Mouse (Mus musculus) cerebellum, adult 9-11 months (tissue): ENCODE results near the gene Slc25a11.
A peak's percentile ranks its signal among the peaks of the same experiment; 100 is the strongest.

Source experiments
- DNase-seq: peaks from one replicate; pipeline ENCODE4 v3.0.0; 2022

The Slc25a11 gene

DNA sequence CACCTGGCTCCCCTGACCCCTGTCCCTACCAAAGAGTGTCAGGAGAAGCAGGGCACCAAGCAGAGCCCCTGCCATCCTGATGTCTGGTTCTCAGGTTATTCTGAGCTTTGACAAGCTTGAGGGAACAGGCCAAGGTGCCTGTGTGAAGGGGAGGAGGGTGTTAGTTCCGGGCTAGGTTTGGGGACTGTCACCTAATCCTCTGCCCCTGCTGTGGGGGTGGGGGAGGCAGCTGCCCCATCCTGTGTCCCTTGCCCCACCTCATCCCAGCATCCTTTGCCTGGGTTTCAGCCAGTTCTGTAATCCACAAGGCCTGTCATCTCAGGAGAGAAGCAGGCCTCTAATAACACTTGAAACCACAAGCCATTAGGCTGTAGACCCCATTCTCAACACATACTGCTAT is 28.2 kb downstream of the Slc25a11 start, which contains the start of gene Chrne:
Chrne (minus strand) TSS at position 116 of the 400 bp plus-strand sequence.
- DNase-seq: no peak

DNA sequence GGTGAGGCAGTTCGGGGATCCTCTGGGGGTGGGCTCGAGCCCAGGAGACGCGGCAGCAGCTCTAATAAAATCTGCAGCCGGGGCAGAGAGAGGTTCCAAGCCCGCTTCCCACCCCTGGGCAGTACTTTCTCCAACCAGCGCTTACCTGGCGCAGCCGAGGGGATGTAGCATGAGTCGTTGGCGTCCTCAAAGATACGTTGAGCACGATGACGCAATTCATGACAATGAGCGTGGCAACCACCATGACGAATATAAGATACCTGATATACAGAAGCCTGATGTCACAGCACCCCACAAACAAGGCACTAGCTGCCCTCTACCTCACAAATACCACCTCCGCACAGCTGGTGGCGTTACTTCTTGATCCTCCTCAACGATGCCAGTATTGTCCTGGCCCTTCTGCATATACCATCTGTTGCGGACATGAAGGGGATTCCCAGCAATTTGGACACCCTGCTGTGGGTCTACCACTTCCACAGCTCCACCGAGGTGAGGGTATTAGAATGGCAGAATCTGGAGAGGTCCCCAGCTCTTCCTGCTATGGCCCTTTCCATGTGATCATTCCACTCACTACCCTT is 31.7 kb downstream of the Slc25a11 start, which contains the start of gene 4930544D05Rik:
4930544D05Rik (plus strand) TSS at position 333 of the 578 bp plus-strand sequence.
- no peak for DNase-seq

DNA sequence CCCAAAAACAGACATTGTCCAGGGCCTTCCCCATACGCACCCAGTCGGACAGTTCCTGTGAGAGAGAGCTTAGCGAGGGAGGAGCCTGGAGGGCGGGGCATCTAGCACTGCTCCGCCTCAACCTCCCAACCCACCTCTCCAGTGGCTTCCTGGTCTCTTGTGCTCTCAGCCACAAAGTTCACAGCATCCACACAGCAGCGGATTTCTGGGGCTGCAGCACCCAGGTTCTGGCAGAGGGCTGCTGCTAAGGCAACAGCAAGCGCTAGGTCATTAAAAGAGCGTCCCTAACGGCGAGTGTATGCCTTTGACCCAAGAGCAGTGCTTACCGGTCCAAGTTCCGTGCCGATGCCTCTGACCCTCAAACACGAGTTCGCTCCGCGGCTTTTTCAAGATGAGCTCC is 32.2 kb downstream of the Slc25a11 start:
- no peak for DNase-seq

DNA sequence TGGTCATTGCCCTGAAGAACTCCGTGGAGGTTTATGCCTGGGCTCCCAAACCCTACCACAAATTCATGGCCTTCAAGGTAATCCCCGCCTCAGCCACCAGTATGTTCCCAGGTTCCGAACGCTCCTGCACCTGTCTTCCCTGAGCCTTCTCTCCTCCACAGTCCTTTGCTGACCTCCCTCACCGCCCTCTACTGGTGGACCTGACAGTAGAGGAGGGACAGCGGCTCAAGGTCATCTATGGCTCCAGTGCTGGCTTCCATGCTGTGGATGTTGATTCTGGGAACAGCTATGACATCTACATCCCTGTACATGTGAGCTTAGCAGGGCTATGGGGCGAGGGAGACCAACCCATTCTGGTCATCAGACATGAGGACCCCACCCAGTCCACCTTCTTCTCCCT is 34.8 kb downstream of the Slc25a11 start:
- DNase-seq: no peak

DNA sequence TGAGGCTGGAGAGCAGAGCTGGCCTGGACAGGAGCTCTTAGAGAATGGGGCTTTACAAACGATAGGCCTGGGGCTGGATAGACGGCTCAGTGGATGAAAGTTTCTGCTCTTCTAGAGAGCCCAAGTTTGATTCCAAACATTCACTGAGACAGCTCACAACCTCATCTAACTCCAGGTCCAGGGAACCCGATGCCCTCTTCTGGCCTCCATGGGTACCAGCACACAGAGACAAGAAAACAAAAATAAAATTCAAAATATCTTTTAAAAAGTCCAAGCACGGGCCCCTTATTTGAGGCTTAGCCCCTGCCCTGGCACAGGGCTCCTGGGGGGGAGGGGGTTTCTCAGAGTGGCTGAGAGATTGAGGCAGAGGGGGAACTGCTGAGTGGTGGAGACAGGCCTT is 36.5 kb downstream of the Slc25a11 start:
- no peak for DNase-seq

DNA sequence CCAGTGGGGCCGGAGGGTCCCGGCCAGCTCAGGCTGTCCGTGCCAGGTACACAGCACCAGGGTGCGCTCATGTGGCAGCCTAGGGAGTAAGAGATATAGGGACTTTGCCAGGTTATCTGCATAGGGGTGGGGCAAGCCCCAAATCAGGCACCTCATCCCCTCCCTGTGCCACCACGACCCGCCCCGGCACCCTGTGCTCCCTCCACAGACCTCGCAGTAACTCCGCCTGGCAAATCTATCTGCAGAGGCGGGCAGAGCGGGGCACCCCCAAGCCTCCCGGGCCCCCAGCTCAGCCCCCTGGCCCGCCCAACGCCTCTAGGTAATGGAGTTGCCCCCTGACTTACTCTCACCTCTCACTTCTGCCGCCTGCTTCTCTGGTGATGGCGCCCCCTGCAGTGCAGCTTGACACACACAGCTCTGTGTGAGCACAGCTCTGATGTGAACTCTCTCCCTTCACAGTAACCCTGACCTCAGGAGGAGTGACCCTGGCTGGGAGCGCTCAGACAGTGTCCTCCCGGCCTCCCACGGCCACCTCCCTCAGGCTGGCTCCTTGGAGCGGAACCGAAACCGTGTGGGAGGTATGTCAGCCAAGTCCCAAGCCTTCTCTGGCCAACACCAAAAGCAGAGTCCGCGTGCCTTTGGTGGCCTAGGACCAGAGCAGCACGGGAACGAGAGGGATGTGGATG is 38.8 kb downstream of the Slc25a11 start:
- DNase-seq: no peak

DNA sequence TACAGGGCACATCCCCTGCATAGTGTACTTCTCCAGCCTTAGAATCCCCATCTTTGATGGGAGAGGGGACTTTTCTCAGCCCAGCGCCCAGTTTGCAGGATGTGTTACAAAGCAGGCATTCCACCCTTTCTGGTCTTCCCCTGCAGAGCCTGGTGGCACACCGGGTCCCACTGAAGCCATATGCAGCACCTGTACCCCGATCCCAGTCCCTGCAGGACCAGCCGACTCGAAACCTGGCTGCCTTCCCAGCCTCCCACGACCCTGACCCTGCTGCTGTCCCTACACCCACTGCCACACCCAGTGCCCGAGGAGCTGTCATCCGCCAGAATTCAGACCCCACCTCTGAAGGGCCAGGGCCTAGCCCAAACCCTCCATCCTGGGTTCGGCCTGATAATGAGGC is 39.7 kb downstream of the Slc25a11 start:
- no peak for DNase-seq

DNA sequence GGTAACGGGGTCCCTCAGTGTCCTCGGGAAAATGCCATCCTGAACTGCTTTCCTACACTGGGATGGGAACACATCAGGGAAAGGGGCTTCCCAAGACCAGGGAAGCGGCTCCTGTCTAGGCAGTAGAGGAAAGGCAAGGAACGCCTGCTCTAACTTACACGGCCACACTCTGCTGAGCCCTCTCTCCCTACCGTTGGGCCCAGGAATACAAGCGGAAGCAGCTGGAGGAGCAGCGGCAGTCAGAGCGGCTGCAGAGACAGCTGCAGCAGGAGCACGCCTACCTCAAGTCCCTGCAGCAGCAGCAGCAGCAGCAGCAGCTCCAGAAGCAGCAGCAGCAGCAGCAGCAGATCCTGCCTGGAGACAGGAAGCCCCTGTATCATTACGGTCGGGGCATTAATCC is 40.6 kb downstream of the Slc25a11 start:
- no peak for DNase-seq

DNA sequence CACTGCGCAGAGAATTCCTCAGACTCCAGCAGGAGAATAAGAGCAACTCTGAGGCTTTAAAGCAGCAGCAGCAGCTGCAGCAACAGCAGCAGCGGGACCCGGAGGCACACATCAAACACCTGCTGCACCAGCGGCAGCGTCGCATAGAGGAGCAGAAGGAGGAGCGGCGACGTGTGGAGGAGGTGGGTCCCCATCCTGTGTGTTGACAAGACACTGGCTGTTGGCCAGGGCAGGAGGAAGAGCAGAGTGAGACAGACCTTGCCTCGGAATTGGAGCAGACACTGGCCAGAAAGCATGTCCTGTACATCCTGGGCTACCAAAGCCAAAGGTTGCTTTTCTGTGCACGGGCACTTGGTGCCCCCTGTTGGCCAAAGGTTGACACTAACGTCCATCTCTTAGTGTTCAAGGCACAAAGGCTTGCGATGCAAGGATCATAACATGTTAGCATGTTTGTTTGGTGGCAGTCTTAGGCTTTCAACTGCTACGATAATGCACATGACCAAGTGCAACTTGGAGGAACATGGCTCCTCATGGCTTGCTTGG is 42.2 kb downstream of the Slc25a11 start:
- DNase-seq: peak; percentile 74

DNA sequence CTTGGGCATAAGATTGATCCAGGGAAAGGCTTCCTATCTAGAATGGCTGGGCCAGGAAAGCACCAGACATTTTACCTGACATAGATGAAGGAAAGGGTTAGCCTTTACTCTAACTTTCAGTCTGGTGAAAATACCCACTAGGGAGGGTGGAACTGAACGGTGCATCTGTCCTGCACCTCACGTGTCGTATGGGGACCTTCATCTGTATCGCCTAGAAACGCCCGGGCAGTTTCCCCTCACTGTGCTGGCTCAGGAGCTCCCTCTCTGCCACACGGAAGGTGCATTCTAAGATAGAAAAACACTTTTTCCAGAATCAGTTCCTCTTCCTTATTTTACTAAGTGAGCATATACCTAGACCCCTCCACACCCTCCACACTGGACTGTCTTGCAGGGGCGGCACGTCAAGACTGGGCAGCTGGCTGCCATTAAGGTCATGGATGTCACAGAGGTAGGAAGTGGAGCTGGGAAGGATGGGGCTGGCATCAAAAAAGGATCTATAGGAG is 48.8 kb downstream of the Slc25a11 start:
- no peak for DNase-seq

DNA sequence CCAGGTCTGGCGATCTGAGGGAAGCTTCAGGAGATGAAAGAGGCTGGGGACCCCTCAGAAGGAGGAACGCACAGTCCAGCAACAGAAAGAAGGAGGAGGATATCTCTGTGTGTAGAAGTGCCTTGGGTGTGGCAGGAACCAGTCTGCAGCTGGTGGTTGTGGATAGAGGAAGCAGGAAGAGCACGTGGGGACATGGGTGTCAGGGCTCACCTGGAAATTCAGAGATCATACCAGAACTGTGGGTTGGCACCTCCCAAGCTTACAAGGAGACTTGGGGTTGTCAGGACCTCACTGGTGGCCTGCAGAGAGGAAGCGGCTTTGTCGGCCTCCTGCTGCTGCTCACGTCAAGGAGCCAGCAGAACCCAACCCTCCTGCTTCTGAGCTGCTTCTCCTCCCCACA is 50.0 kb downstream of the Slc25a11 start:
- DNase-seq: no peak

DNA sequence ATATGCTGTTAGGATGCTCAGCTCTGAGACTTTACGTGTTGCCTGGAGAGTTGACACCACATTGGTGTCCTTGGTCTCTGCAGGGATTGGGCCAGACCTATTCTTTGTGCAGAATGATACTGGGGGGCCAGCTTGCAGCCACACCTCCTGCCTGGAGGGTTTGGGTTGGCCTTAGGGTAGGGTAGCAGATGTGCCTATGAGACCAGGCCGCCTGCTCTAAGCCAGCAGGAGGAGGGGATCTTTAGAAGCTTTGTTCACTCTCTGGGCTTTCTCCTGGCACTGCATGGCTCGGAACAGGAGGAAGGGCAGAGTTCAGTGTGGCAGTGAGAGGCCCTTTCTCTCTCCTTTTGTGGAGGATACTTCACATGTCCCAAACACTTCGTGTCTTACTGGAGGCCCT is 51.2 kb downstream of the Slc25a11 start:
- DNase-seq: no peak

DNA sequence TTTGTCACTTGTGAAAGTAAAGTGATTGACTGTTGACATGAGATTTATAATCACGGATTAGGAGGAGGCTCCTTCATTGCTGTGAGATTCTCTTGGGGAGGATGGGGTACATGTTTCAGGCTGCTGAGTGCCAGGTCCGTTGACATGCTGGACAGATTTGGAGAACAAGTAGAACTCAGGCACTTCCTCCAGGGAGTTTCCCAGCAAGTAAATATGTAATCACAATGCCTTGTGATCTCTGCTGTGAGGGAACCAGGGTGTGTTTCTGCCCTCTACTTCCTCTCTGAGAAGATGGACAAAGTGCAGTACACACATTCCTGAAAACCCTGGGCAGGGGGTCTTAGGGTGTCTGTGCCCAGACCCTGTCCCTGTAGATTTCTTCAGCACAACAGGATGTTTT is 51.6 kb downstream of the Slc25a11 start:
- DNase-seq: no peak

DNA sequence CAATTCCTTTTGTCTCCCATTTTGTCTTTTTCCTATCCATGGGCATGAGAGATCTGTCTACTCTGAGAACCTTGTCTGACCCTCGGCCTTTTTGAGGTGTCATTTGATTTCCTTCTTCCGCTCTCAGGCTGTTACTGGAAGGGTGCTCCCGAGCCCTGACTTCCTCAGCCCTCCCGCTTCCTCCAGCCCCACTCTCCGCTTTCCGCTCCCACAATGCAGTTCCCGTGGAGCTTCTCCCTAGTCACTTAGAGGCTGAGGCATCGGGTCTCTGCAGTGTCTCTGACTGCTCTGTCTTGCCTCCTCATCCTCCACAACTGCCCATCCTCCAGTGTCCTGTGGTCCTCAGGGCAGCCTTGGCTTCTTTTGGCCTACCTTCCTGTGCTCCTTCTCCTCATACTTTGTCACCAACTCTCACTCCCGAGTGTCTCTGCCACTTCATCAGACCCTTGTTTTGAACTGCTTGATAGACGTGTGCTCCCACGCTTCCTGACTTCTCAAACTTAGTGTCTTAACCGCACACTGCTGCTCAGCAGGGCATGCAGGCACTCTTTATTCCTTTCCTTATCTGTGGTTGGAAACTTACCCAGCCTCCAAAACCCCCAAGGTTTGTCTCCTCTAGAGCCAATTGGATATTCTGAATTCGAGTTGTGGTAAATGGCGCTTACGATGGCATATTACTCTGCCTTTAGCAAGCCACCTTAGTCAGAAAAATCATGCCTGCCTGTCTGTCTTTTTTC is 52.9 kb downstream of the Slc25a11 start:
- DNase-seq: no peak
